Mouse (Mus musculus) kidney, postnatal 0 days (tissue): ENCODE results near the gene Rfx7. TPM values are rescaled to one million over a fixed set of nuclear protein-coding genes. Genes with fewer than 3 reads are reported as not detected.
"Not testable (repeated sequence)": the region's sequence is repeated elsewhere in the genome, so short reads cannot be mapped to it uniquely, and the experiment has no call there.

Source experiments
- ATAC-seq: fragments of 200-750 bp; cut with Nextera tagmentation; replicated peaks from 2 replicates; pipeline ENCODE4 v1.8.0; 2017; ENCODE audit warnings: low read depth, moderate number of reproducible peaks, moderate TSS enrichment, moderate library complexity; ENCODE audit not compliant: low FRiP score
- DNase-seq: peaks from one replicate; pipeline ENCODE4 v3.0.0-alpha.2; 2016; ENCODE audit warnings: low spot score
- H3K27ac ChIP-seq: fragments of 300-500 bp; sonication (generic); 2 replicates; pipeline ENCODE4 v1.5.1; 2014; ENCODE audit warnings: mild to moderate bottlenecking
- H3K27me3 ChIP-seq: fragments of 300-500 bp; sonication (generic); 2 replicates; pipeline ENCODE4 v1.6.1; 2014; ENCODE audit warnings: low read length, mixed read lengths; ENCODE audit not compliant: insufficient read depth
- H3K36me3 ChIP-seq: fragments of 300-500 bp; sonication (generic); 2 replicates; pipeline ENCODE4 v1.6.1; 2014; ENCODE audit warnings: low read length, mixed read lengths; ENCODE audit not compliant: insufficient read depth
- H3K4me1 ChIP-seq: fragments of 300-500 bp; sonication (generic); replicated peaks from 2 replicates; pipeline ENCODE4 v1.6.1; 2014; ENCODE audit warnings: antibody characterized with exemption, low read length, mixed read lengths; ENCODE audit not compliant: insufficient read depth
- H3K4me2 ChIP-seq: fragments of 300-500 bp; sonication (generic); 2 replicates; pipeline ENCODE4 v1.6.1; 2014; ENCODE audit warnings: mild to moderate bottlenecking, low read length, moderate library complexity, mixed read lengths
- H3K4me3 ChIP-seq: fragments of 300-500 bp; sonication (generic); replicated peaks from 2 replicates; pipeline ENCODE4 v1.5.1; 2014; ENCODE audit warnings: low read depth, low read length
- H3K9ac ChIP-seq: fragments of 300-500 bp; sonication (generic); 2 replicates; pipeline ENCODE4 v1.6.1; 2014; ENCODE audit warnings: low read depth, low read length
- H3K9me3 ChIP-seq: fragments of 300-500 bp; sonication (generic); replicated peaks from 2 replicates; pipeline ENCODE4 v1.6.1; 2016; ENCODE audit warnings: low read length, inconsistent platforms, mixed read lengths
- CTCF ChIP-seq: IDR thresholded peaks from 2 replicates; pipeline ENCODE4 v1.5.1; 2016; ENCODE audit warnings: antibody characterized with exemption, low read depth, mild to moderate bottlenecking, moderate library complexity
- WGBS: fragments of 180-500 bp; shearing (Covaris S2); extraction: QIAGEN DNeasy Blood & Tissue Kit; methylation state at CpG from one replicate; pipeline ENCODE4 v1.1.7; 2014; 5-methylcytosine and 5-hydroxymethylcytosine counted together
- polyA plus RNA-seq: library from polyadenylated mRNA; unstranded; fragments of >200 nt; fragmentation: Nextera tagmentation; extraction: Ambion mirVana; gene quantifications from 2 replicates; pipeline ENCODE4 v1.2.1, GENCODE M21; 2015

The Rfx7 gene
- polyA plus RNA-seq, 1 experiment from 2014 or later: 9.6 TPM

- Histone ChIP-seq H3K4me3 (no peak overlapping the region), H3K9me3 (no peaks in the 10 kb centered on the region), H3K4me1 (peaks cover 19% of the 10 kb centered on the region), H3K4me2 (peak overlapping the region; percentile 54), H3K9ac (peak overlapping the region; percentile 61; the same call in 1 of the 2 replicates), H3K36me3 (no peaks in the 10 kb centered on the region), H3K27ac (peak overlapping the region; percentile 99), H3K27me3 (no peaks in the 10 kb centered on the region)
- TF ChIP-seq CTCF: no peak
- no peak for ATAC-seq
- DNase-seq: no peak
- 6% methylated on average over 7 of the region's 7 CpGs for WGBS
These were observed 108.6 kb downstream of the Rfx7 start for GRCm38 (mm10) chr9:72640642-72641041.

- DNase-seq (peak; percentile 43), ATAC-seq (no peak)
- Histone ChIP-seq H3K4me3 (no peak overlapping the region), H3K27ac (peak overlapping the region; percentile 99), H3K4me2 (peak overlapping the region; percentile 54), H3K4me1 (peaks cover 19% of the 10 kb centered on the region), H3K9ac (no peak overlapping the region), H3K9me3 (no peaks in the 10 kb centered on the region), H3K36me3 (no peaks in the 10 kb centered on the region), H3K27me3 (no peaks in the 10 kb centered on the region)
- no peak for TF ChIP-seq CTCF
- 37% methylated on average over 6 of the region's 6 CpGs for WGBS
These were observed 109.1 kb downstream of the Rfx7 start for GRCm38 (mm10) chr9:72641093-72641680.

GRCm38 (mm10) chr9:72642756-72643447 lies 110.9 kb downstream of the Rfx7 start:
- 98% methylated on average over 4 of the region's 4 CpGs for WGBS
- H3K9ac ChIP-seq, H3K4me2 ChIP-seq, H3K27me3 ChIP-seq, H3K27ac ChIP-seq, H3K36me3 ChIP-seq, H3K4me3 ChIP-seq, ATAC-seq, H3K9me3 ChIP-seq, DNase-seq: not testable (repeated sequence)
- peaks cover 19% of the 10 kb centered on the region for H3K4me1 ChIP-seq

- no peaks in the 10 kb centered on the region for H3K9me3 ChIP-seq
- H3K36me3 ChIP-seq: no peaks in the 10 kb centered on the region
- H3K27me3 ChIP-seq: no peaks in the 10 kb centered on the region
- peak overlapping the region; percentile 47; the same call in 1 of the 2 replicates for H3K27ac ChIP-seq
- H3K4me2 ChIP-seq: no peak overlapping the region
- WGBS: 78% methylated on average over 6 of the region's 6 CpGs
- H3K4me3 ChIP-seq: no peak overlapping the region
- TF ChIP-seq CTCF: no peak
- ATAC-seq (no peak), DNase-seq (no peak)
- peaks cover 19% of the 10 kb centered on the region for H3K4me1 ChIP-seq
- no peak overlapping the region for H3K9ac ChIP-seq
These were observed 111.8 kb downstream of the Rfx7 start for GRCm38 (mm10) chr9:72643651-72644417.

- no peak for ATAC-seq
- H3K36me3 ChIP-seq: no peaks in the 10 kb centered on the region
- peaks cover 18% of the 10 kb centered on the region for H3K4me1 ChIP-seq
- H3K4me2 ChIP-seq: no peak overlapping the region
- H3K9ac ChIP-seq: no peak overlapping the region
- H3K9me3 ChIP-seq: no peaks in the 10 kb centered on the region
- WGBS: 43% methylated on average over 6 of the region's 6 CpGs
- no peak for DNase-seq
- no peak overlapping the region for H3K4me3 ChIP-seq
- H3K27ac ChIP-seq: peak overlapping the region; percentile 47; the same call in 1 of the 2 replicates
- no peak for TF ChIP-seq CTCF
- H3K27me3 ChIP-seq: no peaks in the 10 kb centered on the region
These were observed 112.5 kb downstream of the Rfx7 start for GRCm38 (mm10) chr9:72644418-72645110.

DNA sequence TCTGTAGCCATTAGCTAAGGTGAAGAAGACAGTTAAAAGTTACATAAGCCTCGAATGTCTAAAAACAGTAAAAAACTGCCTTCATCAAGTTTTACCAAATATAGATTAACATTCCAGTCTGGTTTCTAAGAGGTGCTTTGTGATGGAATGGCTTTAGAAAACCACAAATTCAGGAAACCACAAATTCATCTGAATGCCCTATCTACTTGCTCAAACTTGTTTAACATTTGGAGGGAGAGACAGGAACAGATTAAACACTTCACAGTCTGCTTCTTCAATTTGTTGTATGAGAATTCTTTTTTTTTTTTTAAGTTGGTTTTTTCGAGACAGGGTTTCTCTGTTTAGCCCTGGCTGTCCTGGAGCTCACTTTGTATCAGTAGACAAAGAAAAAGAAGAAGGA lies 117.7 kb downstream of the Rfx7 start:
- H3K4me2 ChIP-seq: no peak overlapping the region
- ATAC-seq (no peak), DNase-seq (no peak)
- WGBS: 58% methylated on average over 2 of the region's 2 CpGs
- no peak overlapping the region for H3K9ac ChIP-seq
- H3K4me1 ChIP-seq: 0 out of 2 replicates have a peak, but pooled peaks cover 7% of the 10 kb centered on the region
- no peaks in the 10 kb centered on the region for H3K36me3 ChIP-seq
- TF ChIP-seq CTCF: no peak
- no peak overlapping the region for H3K27ac ChIP-seq
- H3K4me3 ChIP-seq: no peak overlapping the region
- no peaks in the 10 kb centered on the region for H3K9me3 ChIP-seq
- H3K27me3 ChIP-seq: no peaks in the 10 kb centered on the region
